Mouse (Mus musculus) megakaryocyte, embryonic 14.5 days (primary cell): ENCODE data around the gene Enpp3.

ENCODE experiments used
- FLI1 ChIP-seq: IDR thresholded peaks from 2 replicates; pipeline ENCODE4 v1.6.1; 2012; ENCODE audit warnings: low read length, inconsistent platforms, mixed read lengths
- GATA1 ChIP-seq: IDR thresholded peaks from 3 replicates; pipeline ENCODE4 v1.6.1; 2012; ENCODE audit warnings: mixed read lengths, low read length, inconsistent platforms, borderline replicate concordance

GRCm38 (mm10) chr10:24836366-24837038 lies 6.1 kb downstream of the Enpp3 start:
- no peak for TF ChIP-seq GATA1
- TF ChIP-seq FLI1 = no peak
